Mouse (Mus musculus) spleen, adult 2 months (tissue): ENCODE measurements around the gene Gm39566.

ENCODE experiments used
- CTCF ChIP-seq: fragments of 200-500 bp; IDR thresholded peaks from 2 replicates; pipeline ENCODE4 v1.5.1; 2011; ENCODE audit warnings: mild to moderate bottlenecking, inconsistent platforms; ENCODE audit not compliant: insufficient read depth, insufficient read length, insufficient replicate concordance; ENCODE audit errors: extremely low read depth
- POLR2A ChIP-seq: fragments of 200-500 bp; IDR thresholded peaks from 2 replicates; pipeline ENCODE4 v1.6.1; 2011; ENCODE audit warnings: low read depth, low read length, inconsistent platforms

DNA sequence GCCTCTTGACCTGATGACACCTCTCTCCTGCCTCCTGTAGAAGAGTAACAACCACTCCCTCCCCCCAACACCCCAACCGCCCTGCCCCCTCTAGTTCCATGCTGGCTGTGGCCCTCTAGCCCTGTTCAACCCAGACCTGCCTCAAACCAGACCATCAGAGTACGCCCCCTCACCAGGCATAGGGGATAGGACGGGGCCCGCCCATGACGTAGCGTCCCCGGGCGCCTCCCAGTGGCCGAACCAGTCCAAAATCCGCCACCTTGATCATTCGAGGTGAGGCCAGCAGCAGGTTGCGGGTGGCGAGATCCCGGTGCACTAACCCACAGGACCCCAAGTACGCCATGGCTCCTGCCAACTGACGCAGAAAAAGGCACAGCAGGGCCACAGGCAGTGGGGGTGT is 40.2 kb upstream of the Gm39566 start:
- TF ChIP-seq CTCF (peak; percentile 50; the same call in 1 of the 2 replicates), POLR2A (no peak)
